Comparison of ENCODE assay signal across 11 mouse cellular contexts in genomic region chr5:96881118-96881517, GRCm38 (mm10).
DNase-seq lines count a peak whose midpoint lies in the region; ATAC-seq and TF ChIP-seq lines count a peak whose summit lies in the region.
"Had no signal": no experiment of that assay in that cellular context is flagged by ENCODE, and none has a peak within 500 bp of the region (broad histone marks: within the 10 kb centered on the region; RNA-seq: fewer than 3 reads in every experiment).

No protein-coding gene starts in this region.

- no peak overlapping the region for H3K4me2 ChIP-seq in liver, postnatal 0 days (ENCODE audit: low read depth, low read length)

- H3K27ac ChIP-seq in liver, postnatal 0 days (ENCODE audit: low read depth) = no peak overlapping the region
- H3K27ac ChIP-seq in left cerebral cortex, adult 2 months = no peak overlapping the region

- peaks cover 3% of the 10 kb centered on the region; the same call in 1 of the 2 replicates for H3K9me3 ChIP-seq in liver, postnatal 0 days (ENCODE audit: low read length)

- ATAC-seq in liver, postnatal 0 days = no peak
- ATAC-seq: Patski had no signal

- H3K4me1 ChIP-seq in liver, postnatal 0 days (ENCODE audit: insufficient read depth) = 0 out of 2 replicates have a peak, but pooled peaks cover 3% of the 10 kb centered on the region

- H3K4me3 ChIP-seq in liver, postnatal 0 days (ENCODE audit: low read depth, low read length) = no peak overlapping the region
- H3K4me3 ChIP-seq in left cerebral cortex, adult 2 months = no peak overlapping the region

- 73% methylated on average over 3 of the region's 3 CpGs for WGBS in liver, postnatal 0 days (ENCODE audit: insufficient replicate concordance)

- no peaks in the 10 kb centered on the region for H3K27me3 ChIP-seq in liver, postnatal 0 days (ENCODE audit: insufficient read depth, low read length)
- H3K27me3 ChIP-seq: Patski had no signal

- DNase-seq in adrenal gland, adult (ENCODE audit: inconsistent age in 2 of 2, low spot score in 1 of 2) = peak; percentile 73 to 81
- DNase-seq in adrenal gland, postnatal 4 days (ENCODE audit: low spot score in 2 of 2) = no peak
- peak; percentile 51 for DNase-seq in liver
- no peak for DNase-seq in liver, postnatal 0 days
- peak; percentile 16 to 29 for DNase-seq in gastrocnemius, postnatal 36 days
- peak; percentile 15 for DNase-seq in lung, postnatal 36 days
- DNase-seq in left cerebral cortex, adult 2 months (ENCODE audit: extremely low spot score in 1 of 2, low spot score in 2 of 2) = no peak
- DNase-seq in cerebellum, postnatal 10 days = no peak
- DNase-seq: cerebellum, adult 2 months; kidney, adult 18-20 months had no signal

- TF ChIP-seq EP300 in liver, postnatal 0 days (IDR thresholded peaks at IDR 0.05; ENCODE audit: low read depth) = no peak

- intact Hi-C loops in gastrocnemius, postnatal 36 days (cut with DNase I) = loop anchor here (10.0 kb wide), 1 partner anchor 174 kb away; no protein-coding TSS in a partner anchor
- intact Hi-C loops in left cerebral cortex, adult 2 months (cut with DNase I) = no loop called here

- no peaks in the 10 kb centered on the region for H3K36me3 ChIP-seq in liver, postnatal 0 days (replicated peaks; ENCODE audit: insufficient read depth, low read length)

- H3K9ac ChIP-seq in liver, postnatal 0 days (replicated peaks) = no peak overlapping the region

- TF ChIP-seq CTCF in liver, postnatal 0 days (IDR thresholded peaks at IDR 0.05; ENCODE audit: low read depth) = no peak
- TF ChIP-seq CTCF in left cerebral cortex, adult 2 months (IDR thresholded peaks at IDR 0.05) = no peak

Comparison
In these comparisons a context has a peak if more than half of its experiments do, and no peak if none do; other contexts are left out.
1. DNase-seq: peak in adrenal gland, adult (2 of 2), liver (single experiment), gastrocnemius, postnatal 36 days (2 of 2) and lung, postnatal 36 days (single experiment); none in adrenal gland, postnatal 4 days (0 of 2), liver, postnatal 0 days (single experiment), left cerebral cortex, adult 2 months (0 of 2) and cerebellum, postnatal 10 days (0 of 2).